Mouse (Mus musculus) brain, embryonic 14.5 days (tissue): ENCODE measurements around the gene Tmc7.

Source experiments
- CTCF ChIP-seq: fragments of 200-500 bp; IDR thresholded peaks from 2 replicates; pipeline ENCODE4 v1.5.1; 2012; ENCODE audit warnings: inconsistent platforms, mild to moderate bottlenecking, moderate library complexity, borderline replicate concordance; ENCODE audit not compliant: insufficient read depth, insufficient read length; ENCODE audit errors: extremely low read depth
- POLR2A ChIP-seq: fragments of 200-500 bp; IDR thresholded peaks from 2 replicates; pipeline ENCODE4 v1.6.1; 2012; ENCODE audit warnings: mild to moderate bottlenecking, inconsistent platforms, borderline replicate concordance; ENCODE audit not compliant: poor library complexity, insufficient read depth, insufficient read length, severe bottlenecking; ENCODE audit errors: extremely low read depth

- TF ChIP-seq CTCF (no peak), POLR2A (no peak)
Measured at GRCm38 (mm10) chr7:118526967-118527366, 57.6 kb downstream of the Tmc7 start.
